Mouse (Mus musculus) myocyte (in vitro differentiated cells): Measurements from ENCODE around the gene Abca17. TPM values are rescaled to one million over a fixed set of nuclear protein-coding genes. Genes with fewer than 3 reads are reported as not detected.

Experiments
- H3K27me3 ChIP-seq: one replicate; pipeline ENCODE4 v1.6.1; 2011; ENCODE audit not compliant: control insufficient read depth, insufficient read depth, insufficient read length
- H3K36me3 ChIP-seq: one replicate; pipeline ENCODE4 v1.6.1; 2011; ENCODE audit not compliant: control insufficient read depth, insufficient read depth
- H3K4me2 ChIP-seq: one replicate; pipeline ENCODE4 v1.6.1; 2011; ENCODE audit warnings: low read depth, control low read depth
- H3K4me3 ChIP-seq: one replicate; pipeline ENCODE4 v1.5.1; 2011; ENCODE audit warnings: mild to moderate bottlenecking, control low read depth, moderate library complexity
- H3K79me2 ChIP-seq: one replicate; pipeline ENCODE4 v1.6.1; 2011; ENCODE audit not compliant: control insufficient read depth, insufficient read depth
- H3ac ChIP-seq: one replicate; pipeline ENCODE4 v1.6.1; 2011; ENCODE audit not compliant: control insufficient read depth, insufficient read length
- CEBPB ChIP-seq: IDR thresholded peaks from 2 replicates; pipeline ENCODE4 v1.6.1; 2011; ENCODE audit warnings: mild to moderate bottlenecking, moderate library complexity; ENCODE audit not compliant: poor library complexity, insufficient read depth, severe bottlenecking
- E2F4 ChIP-seq: IDR thresholded peaks from one replicate; pipeline ENCODE4 v1.6.1; 2011; ENCODE audit warnings: mild to moderate bottlenecking, control low read depth, moderate library complexity; ENCODE audit not compliant: insufficient read depth
- MAX ChIP-seq: IDR thresholded peaks from one replicate; pipeline ENCODE4 v1.6.1; 2011; ENCODE audit warnings: low read depth, mild to moderate bottlenecking, control low read depth
- MYOD1 ChIP-seq, 3 experiments: IDR thresholded peaks; one replicate each; pipeline ENCODE4 v1.6.1; 2011; ENCODE audit warnings: control low read depth in 2 of 3, low read depth in 2 of 3, mild to moderate bottlenecking in 2 of 3, moderate library complexity in 1 of 3; ENCODE audit not compliant: insufficient read length in 2 of 3, control insufficient read depth in 1 of 3
- MYOG ChIP-seq, 3 experiments: IDR thresholded peaks; one replicate each; pipeline ENCODE4 v1.6.1; 2011; ENCODE audit warnings: control low read depth in 2 of 3, low read depth in 2 of 3, mild to moderate bottlenecking in 2 of 3; ENCODE audit not compliant: insufficient read length in 2 of 3, control insufficient read depth in 1 of 3, insufficient read depth in 1 of 3
- POLR2A ChIP-seq: IDR thresholded peaks from one replicate; pipeline ENCODE4 v1.6.1; 2011; ENCODE audit warnings: low read depth, mild to moderate bottlenecking, control low read depth, moderate library complexity; ENCODE audit not compliant: insufficient read length
- POLR2AphosphoS2 ChIP-seq: IDR thresholded peaks from one replicate; pipeline ENCODE4 v1.6.1; 2011; ENCODE audit warnings: low read depth, control low read depth; ENCODE audit not compliant: insufficient read length
- REST ChIP-seq: IDR thresholded peaks from one replicate; pipeline ENCODE4 v1.6.1; 2011; ENCODE audit warnings: mild to moderate bottlenecking, control low read depth, moderate library complexity; ENCODE audit not compliant: insufficient read depth, insufficient read length
- SRF ChIP-seq: IDR thresholded peaks from one replicate; pipeline ENCODE4 v1.6.1; 2011; ENCODE audit warnings: low read depth; ENCODE audit not compliant: control insufficient read depth, insufficient read length
- TCF12 ChIP-seq: IDR thresholded peaks from one replicate; pipeline ENCODE4 v1.6.1; 2011; ENCODE audit warnings: mild to moderate bottlenecking, control low read depth; ENCODE audit not compliant: poor library complexity, insufficient read depth, severe bottlenecking
- TCF3 ChIP-seq: IDR thresholded peaks from one replicate; pipeline ENCODE4 v1.6.1; 2011; ENCODE audit warnings: low read depth, control low read depth; ENCODE audit not compliant: insufficient read length
- USF1 ChIP-seq: IDR thresholded peaks from one replicate; pipeline ENCODE4 v1.6.1; 2011; ENCODE audit warnings: low read depth, mild to moderate bottlenecking, control low read depth, moderate library complexity
- polyA plus RNA-seq: library from polyadenylated mRNA; unstranded; fragments of >200 nt; fragmentation: generic; extraction: Trizol; gene quantifications from one replicate; pipeline ENCODE4 v1.2.1, GENCODE M21; 2012; ENCODE audit warnings: missing spikeins

Abca17 gene
- polyA plus RNA-seq, 1 experiment = not detected

DNA sequence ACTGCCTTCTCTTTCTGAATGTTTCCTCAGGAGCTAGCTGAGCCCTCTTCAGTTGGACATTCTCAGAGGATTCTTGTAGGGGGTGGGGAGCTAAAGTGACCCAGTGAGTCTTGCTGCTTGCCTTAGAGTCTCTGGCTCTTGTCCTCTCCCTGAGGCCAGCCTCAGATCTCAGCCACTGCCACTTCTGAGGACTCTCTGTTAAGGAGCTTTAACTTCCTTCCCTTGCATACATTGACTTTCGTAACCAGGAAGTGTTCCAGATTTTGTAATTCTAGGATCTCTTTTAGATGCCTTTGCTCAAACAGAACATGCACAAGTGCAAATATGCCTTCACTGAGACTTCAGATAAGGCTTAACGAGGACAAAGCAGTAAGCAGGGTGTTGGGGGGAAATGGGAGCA is 9.0 kb upstream of the Abca17 start:
- Histone ChIP-seq H3K4me2 (no peak overlapping the region), H3K4me3 (no peak overlapping the region), H3K27me3 (peaks cover 4% of the 10 kb centered on the region), H3K36me3 (no peaks in the 10 kb centered on the region), H3K79me2 (no peaks in the 10 kb centered on the region), H3ac (no peak overlapping the region)
- no peak for TF ChIP-seq USF1
- TF ChIP-seq POLR2AphosphoS2 = no peak
- no peak for TF ChIP-seq MAX
- TF ChIP-seq TCF12 = no peak
- no peak for TF ChIP-seq SRF
- no peak for TF ChIP-seq MYOD1 (IDR thresholded peaks at IDR 0.05; ENCODE audit: control insufficient read depth in 1 of 3, insufficient read length in 2 of 3, low read depth in 2 of 3)

DNA sequence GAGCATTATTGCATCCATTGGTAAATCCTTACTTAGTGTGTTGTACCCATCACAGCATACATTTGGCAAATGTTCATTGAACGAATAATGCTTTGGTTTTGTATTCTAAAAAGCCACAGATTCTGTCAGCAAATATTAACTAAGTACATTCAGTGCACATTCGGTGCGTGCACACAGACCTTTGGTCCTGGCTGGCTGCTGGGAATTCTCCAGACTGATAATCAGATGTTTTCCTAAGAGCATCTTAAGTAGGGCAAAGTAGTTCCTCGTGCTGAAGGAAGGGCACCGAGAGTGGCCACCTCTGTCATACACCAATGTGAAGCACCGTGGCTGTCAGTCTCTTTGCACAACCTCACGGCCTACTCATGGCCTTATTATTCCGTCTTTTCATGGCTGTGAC is 8.1 kb upstream of the Abca17 start:
- Histone ChIP-seq H3K36me3 (no peaks in the 10 kb centered on the region), H3K4me2 (no peak overlapping the region), H3K79me2 (no peaks in the 10 kb centered on the region), H3K27me3 (peaks cover 4% of the 10 kb centered on the region), H3ac (no peak overlapping the region), H3K4me3 (no peak overlapping the region)
- TF ChIP-seq SRF (no peak), TCF3 (no peak), CEBPB (no peak), POLR2A (no peak), USF1 (no peak), MYOG (IDR thresholded peaks at IDR 0.05; ENCODE audit: control insufficient read depth in 1 of 3, insufficient read depth in 1 of 3, insufficient read length in 2 of 3, low read depth in 2 of 3) (no peak), REST (no peak), POLR2AphosphoS2 (no peak), TCF12 (no peak), E2F4 (no peak), MYOD1 (IDR thresholded peaks at IDR 0.05; ENCODE audit: control insufficient read depth in 1 of 3, insufficient read length in 2 of 3, low read depth in 2 of 3) (no peak), MAX (no peak)

DNA sequence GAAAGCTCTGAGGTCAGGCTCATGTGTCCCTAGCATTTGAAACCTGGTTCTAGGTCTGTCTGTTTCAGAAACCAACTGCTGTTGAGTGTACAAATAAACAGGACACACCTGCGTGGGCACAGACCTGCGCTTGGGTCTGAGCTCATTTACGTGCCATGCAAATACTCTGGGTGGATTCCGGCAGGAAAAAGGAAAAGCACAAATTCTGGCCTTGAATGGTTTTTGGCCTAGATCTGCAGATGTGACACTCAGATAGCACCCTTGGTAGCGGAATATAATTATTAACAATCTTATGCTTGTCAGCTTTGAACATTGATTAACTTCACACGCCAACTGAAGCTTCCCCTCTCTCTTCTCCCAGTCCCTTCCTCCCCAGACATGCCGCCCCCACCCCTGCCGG is 4.4 kb upstream of the Abca17 start:
- Histone ChIP-seq H3K4me2 (no peak overlapping the region), H3K36me3 (no peaks in the 10 kb centered on the region), H3ac (no peak overlapping the region), H3K4me3 (no peak overlapping the region), H3K79me2 (no peaks in the 10 kb centered on the region), H3K27me3 (peaks cover 16% of the 10 kb centered on the region)
- TF ChIP-seq SRF (no peak), USF1 (no peak), MYOD1 (IDR thresholded peaks at IDR 0.05; ENCODE audit: control insufficient read depth in 1 of 3, insufficient read length in 2 of 3, low read depth in 2 of 3) (no peak), POLR2A (no peak), POLR2AphosphoS2 (no peak), E2F4 (no peak), MAX (no peak), REST (no peak), MYOG (IDR thresholded peaks at IDR 0.05; ENCODE audit: control insufficient read depth in 1 of 3, insufficient read depth in 1 of 3, insufficient read length in 2 of 3, low read depth in 2 of 3) (no peak), TCF3 (no peak), CEBPB (no peak), TCF12 (no peak)

DNA sequence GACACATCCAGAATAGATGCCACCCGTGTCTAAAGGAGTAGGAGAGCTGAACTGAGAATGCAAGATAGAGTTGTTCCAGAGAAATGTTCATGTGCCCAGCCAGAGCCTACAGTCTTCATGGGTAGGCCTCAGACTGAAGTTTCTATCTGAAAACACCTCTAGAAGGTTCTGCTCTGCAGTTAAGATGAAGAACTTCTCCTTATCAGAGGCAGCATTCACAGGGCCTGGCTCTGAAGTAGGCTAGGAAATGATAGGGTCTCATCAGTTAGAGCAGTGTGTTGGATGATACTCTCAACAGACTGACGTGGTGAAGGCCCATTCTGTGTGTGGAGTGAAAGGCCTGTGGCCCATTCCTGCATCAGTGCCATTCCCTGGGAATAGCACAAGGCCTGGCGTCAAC is 3.1 kb upstream of the Abca17 start:
- TF ChIP-seq POLR2AphosphoS2 = no peak
- no peak for TF ChIP-seq SRF
- no peak for TF ChIP-seq CEBPB
- TF ChIP-seq TCF12 = no peak
- TF ChIP-seq E2F4 = no peak
- TF ChIP-seq TCF3 = no peak
- no peak for TF ChIP-seq MYOD1 (IDR thresholded peaks at IDR 0.05; ENCODE audit: control insufficient read depth in 1 of 3, insufficient read length in 2 of 3, low read depth in 2 of 3)
- no peak for TF ChIP-seq MAX
- TF ChIP-seq POLR2A = no peak
- TF ChIP-seq REST = no peak
- no peak for TF ChIP-seq USF1
- TF ChIP-seq MYOG (IDR thresholded peaks at IDR 0.05; ENCODE audit: control insufficient read depth in 1 of 3, insufficient read depth in 1 of 3, insufficient read length in 2 of 3, low read depth in 2 of 3) = no peak
- no peak overlapping the region for H3ac ChIP-seq
- H3K4me2 ChIP-seq = no peak overlapping the region
- no peaks in the 10 kb centered on the region for H3K79me2 ChIP-seq
- peaks cover 16% of the 10 kb centered on the region for H3K27me3 ChIP-seq
- no peaks in the 10 kb centered on the region for H3K36me3 ChIP-seq
- H3K4me3 ChIP-seq = no peak overlapping the region

DNA sequence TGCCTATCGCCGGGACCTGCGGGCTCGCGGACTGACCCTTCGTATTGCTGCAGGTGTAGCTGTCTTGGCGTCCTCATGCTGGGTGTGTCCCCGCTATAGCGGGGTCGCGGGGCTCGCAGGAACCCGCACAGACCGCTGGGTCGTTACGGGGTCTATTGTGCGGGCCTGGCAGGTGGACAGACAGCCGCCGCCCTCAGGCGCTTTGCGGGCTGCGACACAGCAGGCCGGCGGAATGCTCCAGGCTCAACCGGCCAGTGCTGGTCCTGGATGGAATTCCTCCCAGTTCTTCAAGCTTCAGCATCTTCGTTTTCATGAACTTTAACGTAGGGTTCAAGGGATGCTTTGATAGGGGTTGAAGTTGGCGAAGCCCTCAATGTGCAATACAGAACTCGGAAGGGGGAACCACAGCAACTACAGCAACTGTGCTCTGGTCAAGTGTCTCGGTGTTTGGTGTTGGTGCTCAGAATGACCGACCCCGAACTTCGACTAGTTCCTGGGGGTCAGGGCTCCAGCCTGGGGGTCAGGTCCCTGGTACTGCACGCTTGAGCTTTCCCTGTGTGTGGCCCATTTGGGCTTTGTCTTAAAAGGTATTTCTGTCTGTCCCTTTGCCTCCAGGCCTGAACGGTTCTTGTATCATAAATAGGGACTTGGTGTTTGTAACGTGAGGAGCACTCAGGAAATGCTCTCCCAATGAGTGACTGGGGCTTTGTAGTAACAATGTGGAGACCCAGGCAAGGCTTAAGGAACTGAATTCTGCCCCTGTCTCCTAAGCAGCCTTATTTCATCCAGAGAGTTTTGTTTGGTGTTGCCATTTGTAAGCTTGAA is 1.7 kb upstream of the Abca17 start:
- TF ChIP-seq POLR2AphosphoS2 (no peak), POLR2A (no peak), TCF12 (no peak), SRF (no peak), TCF3 (no peak), MYOG (IDR thresholded peaks at IDR 0.05; ENCODE audit: control insufficient read depth in 1 of 3, insufficient read depth in 1 of 3, insufficient read length in 2 of 3, low read depth in 2 of 3) (no peak), CEBPB (no peak), USF1 (no peak), REST (no peak), MYOD1 (IDR thresholded peaks at IDR 0.05; ENCODE audit: control insufficient read depth in 1 of 3, insufficient read length in 2 of 3, low read depth in 2 of 3) (no peak), E2F4 (no peak), MAX (no peak)
- Histone ChIP-seq H3K4me2 (peak overlapping the region; percentile 94), H3ac (no peak overlapping the region), H3K27me3 (peaks cover 12% of the 10 kb centered on the region), H3K36me3 (no peaks in the 10 kb centered on the region), H3K4me3 (peak overlapping the region; percentile 14), H3K79me2 (no peaks in the 10 kb centered on the region)
